Mouse (Mus musculus) embryonic facial prominence, embryonic 15.5 days (tissue): Measurements from ENCODE around the gene Synj2. TPM values are rescaled to one million over a fixed set of nuclear protein-coding genes. Genes with fewer than 3 reads are reported as not detected.
"Not testable (repeated sequence)": the region's sequence is repeated elsewhere in the genome, so short reads cannot be mapped to it uniquely, and the experiment has no call there.

ENCODE experiments used
- ATAC-seq: fragments of 200-750 bp; cut with Nextera tagmentation; 2 replicates; pipeline ENCODE4 v1.8.0; 2017; ENCODE audit warnings: low read depth, moderate TSS enrichment; ENCODE audit not compliant: insufficient number of reproducible peaks, low FRiP score, low TSS enrichment
- H3K27ac ChIP-seq: fragments of 300-500 bp; sonication (generic); replicated peaks from 2 replicates; pipeline ENCODE4 v1.5.1; 2015; ENCODE audit warnings: mild to moderate bottlenecking, inconsistent platforms
- H3K27me3 ChIP-seq: fragments of 300-500 bp; sonication (generic); 2 replicates; pipeline ENCODE4 v1.6.1; 2015; ENCODE audit warnings: inconsistent platforms
- H3K36me3 ChIP-seq: fragments of 300-500 bp; sonication (generic); 2 replicates; pipeline ENCODE4 v1.6.1; 2015; ENCODE audit warnings: mild to moderate bottlenecking, inconsistent platforms
- H3K4me1 ChIP-seq: fragments of 300-500 bp; sonication (generic); 2 replicates; pipeline ENCODE4 v1.6.1; 2015; ENCODE audit warnings: inconsistent platforms
- H3K4me2 ChIP-seq: fragments of 300-500 bp; sonication (generic); replicated peaks from 2 replicates; pipeline ENCODE4 v1.6.1; 2015; ENCODE audit warnings: mild to moderate bottlenecking, inconsistent platforms
- H3K4me3 ChIP-seq: fragments of 300-500 bp; sonication (generic); replicated peaks from 2 replicates; pipeline ENCODE4 v1.5.1; 2015; ENCODE audit warnings: mild to moderate bottlenecking, inconsistent platforms
- H3K9ac ChIP-seq: fragments of 300-500 bp; sonication (generic); 2 replicates; pipeline ENCODE4 v1.6.1; 2015; ENCODE audit warnings: inconsistent platforms
- H3K9me3 ChIP-seq: fragments of 300-500 bp; sonication (generic); replicated peaks from 2 replicates; pipeline ENCODE4 v1.6.1; 2016; ENCODE audit warnings: inconsistent platforms
- WGBS: fragments of 180-500 bp; shearing (Covaris S2); methylation state at CpG from one replicate; pipeline ENCODE4 v1.1.7; 2015; 5-methylcytosine and 5-hydroxymethylcytosine counted together
- polyA plus RNA-seq: library from polyadenylated mRNA; unstranded; fragments of >200 nt; fragmentation: Nextera tagmentation; extraction: Ambion mirVana; gene quantifications from 2 replicates; pipeline ENCODE4 v1.2.1, GENCODE M21; 2015

The Synj2 gene
- polyA plus RNA-seq, 1 experiment from 2014 or later = 4.0 TPM

DNA sequence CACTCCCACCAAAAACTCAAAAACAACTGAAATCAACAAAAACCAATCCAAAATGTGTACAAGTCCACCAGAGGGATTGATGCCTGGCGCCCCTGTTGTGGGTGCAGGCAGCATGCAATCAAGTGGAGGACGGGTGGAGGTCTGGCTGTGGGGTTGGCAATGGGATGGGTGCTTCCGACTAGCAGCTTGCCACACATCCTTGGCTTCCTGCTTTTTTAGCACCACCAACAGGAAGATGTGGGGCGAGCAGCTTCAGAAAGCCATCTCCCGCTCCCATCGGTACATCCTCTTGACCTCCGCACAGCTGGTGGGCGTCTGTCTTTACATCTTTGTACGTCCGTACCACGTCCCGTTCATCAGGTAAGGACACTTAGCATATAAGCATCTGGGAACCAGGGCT, 76.2 kb downstream of the Synj2 start:
- no peaks in the 10 kb centered on the region for H3K9me3 ChIP-seq
- no peak for ATAC-seq
- H3K4me2 ChIP-seq = no peak overlapping the region
- H3K27ac ChIP-seq = no peak overlapping the region; the same call in 1 of the 2 replicates
- no peaks in the 10 kb centered on the region for H3K27me3 ChIP-seq
- no peak overlapping the region for H3K9ac ChIP-seq
- no peaks in the 10 kb centered on the region for H3K36me3 ChIP-seq
- 49% methylated on average over 12 of the region's 12 CpGs for WGBS
- no peak overlapping the region for H3K4me3 ChIP-seq
- peaks cover 5% of the 10 kb centered on the region; the same call in 1 of the 2 replicates for H3K4me1 ChIP-seq

DNA sequence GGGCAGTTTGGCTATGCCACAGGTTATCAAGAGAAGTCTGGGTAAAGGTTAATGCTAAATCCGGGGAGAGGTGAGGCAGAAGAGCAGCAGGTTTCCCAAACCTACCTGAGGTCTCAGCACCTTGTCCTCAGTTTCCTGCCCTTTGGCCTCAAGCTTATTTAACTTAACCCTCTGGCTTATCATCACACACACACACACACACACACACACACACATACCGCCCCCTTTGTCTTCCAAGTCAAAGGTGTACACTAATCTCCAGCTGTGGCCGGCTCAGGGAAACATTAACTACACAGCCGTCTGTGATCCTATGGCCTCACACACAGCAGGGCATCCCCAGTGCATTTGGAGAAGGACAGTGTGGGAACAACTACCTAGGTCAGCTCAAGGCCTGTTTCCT, 77.3 kb downstream of the Synj2 start:
- H3K4me2 ChIP-seq = no peak overlapping the region
- no peak overlapping the region for H3K9ac ChIP-seq
- no peaks in the 10 kb centered on the region for H3K27me3 ChIP-seq
- H3K27ac ChIP-seq = no peak overlapping the region
- H3K4me1 ChIP-seq = peaks cover 5% of the 10 kb centered on the region; the same call in 1 of the 2 replicates
- no peaks in the 10 kb centered on the region for H3K36me3 ChIP-seq
- no peaks in the 10 kb centered on the region for H3K9me3 ChIP-seq
- ATAC-seq = no peak
- 78% methylated on average over 4 of the region's 4 CpGs for WGBS
- H3K4me3 ChIP-seq = no peak overlapping the region

DNA sequence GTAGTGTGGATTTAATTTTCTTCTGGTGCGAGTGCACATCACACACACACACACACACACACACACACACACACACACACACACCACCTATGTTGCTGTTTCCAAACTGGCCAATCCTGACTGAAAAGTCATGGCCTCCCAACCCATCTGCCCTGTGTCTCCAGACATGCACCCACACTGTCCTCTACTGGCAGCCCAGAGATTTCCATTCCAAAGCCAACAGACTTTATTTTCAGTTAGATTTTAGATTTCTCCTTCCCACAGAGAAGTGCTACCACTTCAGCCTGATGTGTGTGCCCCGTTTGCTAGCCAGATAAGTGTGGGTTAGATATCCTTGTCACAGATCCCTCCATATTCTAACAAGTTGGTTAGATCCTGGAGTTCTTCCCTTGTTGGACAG, 78.7 kb downstream of the Synj2 start:
- Histone ChIP-seq H3K4me3 (no peak overlapping the region), H3K4me1 (peaks cover 5% of the 10 kb centered on the region; the same call in 1 of the 2 replicates), H3K9me3 (no peaks in the 10 kb centered on the region), H3K27ac (no peak overlapping the region), H3K36me3 (no peaks in the 10 kb centered on the region; the same call in 1 of the 2 replicates), H3K27me3 (no peaks in the 10 kb centered on the region), H3K9ac (no peak overlapping the region), H3K4me2 (no peak overlapping the region)
- WGBS = 37% methylated on average over 2 of the region's 2 CpGs
- no peak for ATAC-seq

DNA sequence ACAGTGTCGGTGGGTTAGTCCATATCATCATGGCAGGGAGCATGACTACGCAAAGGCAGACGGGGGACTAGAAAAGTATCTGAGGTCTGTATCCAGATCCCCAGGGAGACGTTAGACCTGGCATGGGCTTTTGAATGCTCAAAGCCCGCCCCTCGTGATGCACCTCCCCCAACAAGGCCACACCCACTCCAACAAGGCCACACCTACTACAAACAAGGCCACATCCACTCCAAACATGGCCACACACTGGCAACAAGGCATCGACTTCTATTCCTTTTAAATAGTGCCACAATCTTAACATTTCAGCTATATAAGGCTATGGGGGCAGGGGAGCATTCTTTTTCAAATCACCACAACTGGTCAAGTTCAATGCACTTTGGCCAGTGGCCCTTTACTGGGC, 79.6 kb downstream of the Synj2 start:
- no peaks in the 10 kb centered on the region for H3K27me3 ChIP-seq
- no peak overlapping the region for H3K9ac ChIP-seq
- no peaks in the 10 kb centered on the region for H3K9me3 ChIP-seq
- H3K4me3 ChIP-seq = no peak overlapping the region
- 0 out of 2 replicates have a peak overlapping the region, but pooled peaks have one; percentile 39 for H3K27ac ChIP-seq
- peaks cover 3% of the 10 kb centered on the region; the same call in 1 of the 2 replicates for H3K36me3 ChIP-seq
- ATAC-seq = no peak
- 57% methylated on average over 7 of the region's 7 CpGs for WGBS
- no peak overlapping the region for H3K4me2 ChIP-seq
- H3K4me1 ChIP-seq = peaks cover 5% of the 10 kb centered on the region; the same call in 1 of the 2 replicates

DNA sequence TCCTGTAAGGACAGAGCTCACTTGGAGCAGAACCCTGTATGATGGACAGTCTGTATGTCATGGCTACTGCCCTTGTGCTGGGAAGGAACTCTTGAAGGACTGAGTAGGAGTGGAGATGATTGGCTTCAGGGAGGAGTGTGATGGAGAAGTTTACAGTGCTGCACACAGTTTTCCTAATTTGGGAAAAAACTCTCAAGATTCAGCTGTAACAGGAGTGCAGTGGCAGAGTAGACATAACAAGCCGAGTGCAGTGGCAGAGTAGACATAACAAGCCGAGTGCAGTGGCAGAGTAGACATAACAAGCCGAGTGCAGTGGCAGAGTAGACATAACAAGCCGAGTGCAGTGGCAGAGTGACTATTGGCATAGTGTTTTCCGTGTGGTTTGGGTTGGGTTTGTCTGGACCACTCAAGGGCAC, 80.3 kb downstream of the Synj2 start:
- Histone ChIP-seq H3K27ac (peak overlapping the region; percentile 65; the same call in 1 of the 2 replicates), H3K4me2 (0 out of 2 replicates have a peak overlapping the region, but pooled peaks have one; percentile 13)
- not testable (repeated sequence) for ATAC-seq, H3K27me3 ChIP-seq, H3K4me1 ChIP-seq, H3K36me3 ChIP-seq, H3K9me3 ChIP-seq, H3K4me3 ChIP-seq, H3K9ac ChIP-seq
- WGBS = 46% methylated on average over 5 of the region's 5 CpGs

DNA sequence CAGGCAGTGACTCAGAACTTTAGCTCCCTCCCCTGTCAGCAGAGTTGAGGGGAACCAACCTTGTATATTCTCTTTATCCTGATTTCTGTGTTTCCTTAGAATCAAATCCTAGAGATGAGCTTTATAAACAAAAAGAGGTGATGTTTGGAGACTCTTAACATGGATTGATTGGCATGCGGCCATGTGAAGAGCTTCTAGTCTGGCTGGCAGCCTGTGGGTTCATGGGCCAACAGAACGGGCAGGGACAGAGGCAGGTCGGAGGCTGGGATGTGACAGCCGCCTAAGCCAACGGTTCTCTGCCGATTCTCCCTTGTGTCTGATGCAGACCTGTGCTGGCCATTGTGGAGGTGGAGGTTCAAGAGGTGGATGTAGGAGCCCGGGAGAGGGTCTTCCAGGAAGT, 84.8 kb downstream of the Synj2 start:
- H3K27me3 ChIP-seq = no peaks in the 10 kb centered on the region
- no peak overlapping the region for H3K9ac ChIP-seq
- no peak overlapping the region for H3K27ac ChIP-seq
- ATAC-seq = no peak
- no peak overlapping the region for H3K4me3 ChIP-seq
- no peak overlapping the region for H3K4me2 ChIP-seq
- H3K36me3 ChIP-seq = peaks cover 23% of the 10 kb centered on the region
- H3K4me1 ChIP-seq = peaks cover 1% of the 10 kb centered on the region; the same call in 1 of the 2 replicates
- 84% methylated on average over 7 of the region's 7 CpGs for WGBS
- H3K9me3 ChIP-seq = no peaks in the 10 kb centered on the region

DNA sequence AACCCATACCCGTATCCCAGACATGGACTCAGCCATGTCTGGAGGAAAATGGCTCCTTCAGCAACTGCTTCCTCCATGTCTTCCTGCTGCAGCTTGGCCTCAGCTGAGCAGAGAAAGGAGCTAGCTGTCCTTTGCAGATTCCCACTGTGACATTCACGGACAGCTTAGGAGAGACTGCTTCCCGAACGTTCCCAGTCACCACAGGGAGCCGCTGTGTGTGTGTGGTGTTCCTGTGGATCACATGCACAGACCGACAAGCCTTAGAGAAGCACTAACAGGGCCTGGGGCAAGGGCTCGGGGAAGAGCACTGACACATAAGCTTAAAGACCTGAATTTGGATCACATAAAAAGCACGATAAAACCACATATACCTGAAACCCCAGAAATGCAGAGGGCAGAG, 94.6 kb downstream of the Synj2 start:
- Histone ChIP-seq H3K27me3 (no peaks in the 10 kb centered on the region), H3K9ac (no peak overlapping the region), H3K4me3 (no peak overlapping the region), H3K4me2 (no peak overlapping the region), H3K27ac (no peak overlapping the region), H3K36me3 (0 out of 2 replicates have a peak, but pooled peaks cover 4% of the 10 kb centered on the region), H3K4me1 (no peaks in the 10 kb centered on the region), H3K9me3 (no peaks in the 10 kb centered on the region)
- WGBS = 49% methylated on average over 8 of the region's 8 CpGs
- ATAC-seq = no peak

DNA sequence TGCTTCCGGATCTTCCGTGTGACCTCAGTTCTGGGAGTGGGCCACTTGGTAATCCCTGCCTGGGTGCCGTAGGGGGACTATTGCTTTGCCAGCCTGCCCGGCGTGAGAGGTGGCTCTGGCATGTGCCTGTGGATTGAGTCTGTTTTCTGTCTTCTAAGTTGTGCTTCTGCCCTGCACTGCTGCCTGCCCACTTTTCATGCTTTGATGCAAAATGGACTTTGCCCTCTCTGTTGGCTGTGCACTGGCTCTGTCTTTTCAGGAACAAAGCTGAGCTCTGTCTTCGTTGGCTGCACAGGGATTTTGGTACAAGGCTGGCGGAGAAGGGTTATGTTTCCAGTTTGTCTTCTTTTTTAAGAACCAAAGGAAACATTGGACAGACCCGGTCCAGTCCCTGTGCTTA, 95.4 kb downstream of the Synj2 start:
- H3K4me2 ChIP-seq = no peak overlapping the region
- H3K36me3 ChIP-seq = peaks cover 4% of the 10 kb centered on the region; the same call in 1 of the 2 replicates
- H3K4me1 ChIP-seq = no peaks in the 10 kb centered on the region
- no peak overlapping the region for H3K9ac ChIP-seq
- ATAC-seq = no peak
- no peaks in the 10 kb centered on the region for H3K27me3 ChIP-seq
- 83% methylated on average over 8 of the region's 8 CpGs for WGBS
- H3K9me3 ChIP-seq = no peaks in the 10 kb centered on the region
- H3K27ac ChIP-seq = no peak overlapping the region
- H3K4me3 ChIP-seq = no peak overlapping the region

DNA sequence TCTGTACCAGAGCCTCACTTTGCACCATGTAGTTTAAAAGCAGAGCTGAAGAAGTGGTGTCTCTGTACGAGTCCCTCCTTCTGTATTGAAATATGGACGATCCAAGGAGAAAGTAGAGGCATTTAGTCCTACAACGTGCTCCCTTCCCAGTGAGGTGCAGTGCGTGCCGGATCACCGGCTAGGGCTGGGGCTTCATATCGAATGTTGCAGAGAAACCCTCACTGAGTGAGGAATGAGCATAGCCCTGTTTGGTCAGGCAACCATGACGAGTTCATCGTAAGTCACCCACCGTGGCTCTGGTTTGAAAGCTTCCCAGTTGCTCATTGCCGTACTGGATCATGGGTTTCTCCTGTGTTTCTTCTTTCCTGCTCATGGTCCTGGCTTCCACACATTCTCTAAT, 95.8 kb downstream of the Synj2 start:
- 88% methylated on average over 11 of the region's 11 CpGs for WGBS
- no peak for ATAC-seq
- H3K27ac ChIP-seq = no peak overlapping the region
- H3K9me3 ChIP-seq = no peaks in the 10 kb centered on the region
- H3K9ac ChIP-seq = no peak overlapping the region
- H3K27me3 ChIP-seq = no peaks in the 10 kb centered on the region
- no peak overlapping the region for H3K4me2 ChIP-seq
- no peak overlapping the region for H3K4me3 ChIP-seq
- no peaks in the 10 kb centered on the region for H3K4me1 ChIP-seq
- H3K36me3 ChIP-seq = peaks cover 8% of the 10 kb centered on the region; the same call in 1 of the 2 replicates

DNA sequence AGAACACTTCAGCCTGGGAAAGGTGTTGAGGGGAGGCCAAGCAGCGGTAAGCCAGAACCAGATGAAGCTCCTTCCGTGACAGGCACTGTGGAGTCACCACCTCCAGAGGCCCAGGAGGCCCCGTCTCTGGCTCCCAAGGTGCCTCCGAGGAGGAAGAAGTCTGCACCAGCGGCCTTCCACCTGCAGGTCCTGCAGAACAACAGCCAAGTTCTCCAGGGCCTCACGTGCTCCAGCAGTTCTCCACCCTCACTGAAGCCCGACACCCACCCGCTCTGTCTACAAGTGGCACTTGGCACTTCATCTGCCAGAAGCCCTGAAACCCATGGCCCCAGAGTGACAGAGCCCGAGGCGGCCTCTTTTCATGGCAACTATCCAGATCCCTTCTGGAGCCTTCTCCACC, 96.4 kb downstream of the Synj2 start:
- Histone ChIP-seq H3K4me1 (no peaks in the 10 kb centered on the region), H3K27ac (no peak overlapping the region), H3K27me3 (no peaks in the 10 kb centered on the region), H3K4me3 (no peak overlapping the region), H3K9me3 (no peaks in the 10 kb centered on the region), H3K4me2 (no peak overlapping the region), H3K36me3 (peaks cover 13% of the 10 kb centered on the region; the same call in 1 of the 2 replicates), H3K9ac (no peak overlapping the region)
- ATAC-seq = no peak
- 95% methylated on average over 10 of the region's 10 CpGs for WGBS

DNA sequence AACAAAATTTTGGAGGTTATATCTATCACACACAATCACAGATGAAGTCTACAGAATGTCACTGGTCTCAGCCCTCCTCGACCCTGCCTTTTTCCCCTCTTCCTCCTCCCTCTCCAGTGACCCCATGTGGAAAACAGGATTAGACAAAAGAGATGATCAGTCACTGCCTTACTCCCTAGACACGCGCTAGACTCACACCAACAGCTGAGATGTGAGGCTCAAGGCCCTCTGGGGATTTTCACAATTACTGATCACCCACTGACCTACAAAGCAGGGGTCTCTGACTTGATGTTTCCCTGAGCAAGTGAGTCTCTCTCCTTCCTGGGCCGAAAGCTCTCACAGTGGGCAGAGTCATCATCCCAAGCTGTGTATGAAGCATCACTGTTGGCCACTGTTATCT, 111.7 kb downstream of the Synj2 start:
- H3K9me3 ChIP-seq = no peaks in the 10 kb centered on the region
- H3K4me3 ChIP-seq = no peak overlapping the region
- 75% methylated on average over 4 of the region's 4 CpGs for WGBS
- no peak overlapping the region for H3K4me2 ChIP-seq
- peaks cover 17% of the 10 kb centered on the region; the same call in 1 of the 2 replicates for H3K36me3 ChIP-seq
- no peak overlapping the region for H3K27ac ChIP-seq
- no peak for ATAC-seq
- no peaks in the 10 kb centered on the region for H3K4me1 ChIP-seq
- no peaks in the 10 kb centered on the region for H3K27me3 ChIP-seq
- H3K9ac ChIP-seq = no peak overlapping the region

DNA sequence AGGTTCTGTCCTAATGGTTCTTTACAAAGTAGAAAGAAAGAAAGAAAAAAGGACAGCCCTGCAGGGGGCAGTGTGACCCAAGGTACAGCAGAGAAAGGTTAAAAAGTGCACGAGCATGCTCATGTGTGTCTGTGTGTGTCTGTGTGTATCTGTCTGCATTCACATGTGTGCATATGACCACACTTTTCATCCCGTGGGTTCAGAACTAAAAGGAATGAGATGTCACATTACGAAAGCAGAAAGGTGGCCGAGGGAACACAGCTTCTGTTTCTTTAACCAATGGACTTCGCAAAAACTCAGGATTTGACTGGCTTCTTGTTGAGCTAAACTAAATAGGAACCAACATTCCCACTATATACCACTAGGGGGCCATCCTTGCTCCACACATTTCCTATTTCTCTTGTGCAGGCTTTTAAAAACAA, 113.9 kb downstream of the Synj2 start:
- no peaks in the 10 kb centered on the region for H3K27me3 ChIP-seq
- H3K4me2 ChIP-seq = no peak overlapping the region
- no peak for ATAC-seq
- no peaks in the 10 kb centered on the region for H3K9me3 ChIP-seq
- WGBS = 16% methylated on average over 5 of the region's 5 CpGs
- no peak overlapping the region for H3K4me3 ChIP-seq
- no peaks in the 10 kb centered on the region for H3K4me1 ChIP-seq
- peaks cover 10% of the 10 kb centered on the region; the same call in 1 of the 2 replicates for H3K36me3 ChIP-seq
- H3K9ac ChIP-seq = no peak overlapping the region
- no peak overlapping the region for H3K27ac ChIP-seq
